Mouse (Mus musculus) CH12.LX (cell line): ENCODE measurements around the gene Rhob. TPM values are rescaled to one million over a fixed set of nuclear protein-coding genes. Genes with fewer than 3 reads are reported as not detected.
A peak's percentile ranks its signal among the peaks of the same experiment; 100 is the strongest.

Experiments used
- DNase-seq: peaks from one replicate; pipeline ENCODE4 v3.0.0-alpha.2; 2013; ENCODE audit errors: extremely low read depth
- H3K27ac ChIP-seq: 2 replicates; pipeline ENCODE4 v1.5.1; 2012; ENCODE audit warnings: low read depth, mild to moderate bottlenecking, control low read depth, moderate library complexity; ENCODE audit not compliant: insufficient read depth
- H3K27me3 ChIP-seq: replicated peaks from 2 replicates; pipeline ENCODE3; 2012; ENCODE audit warnings: inconsistent platforms
- H3K36me3 ChIP-seq, 2 experiments: replicated peaks in 1 of 2; 2 replicates each; pipeline versions ENCODE3 to v1.6.1; 2012; ENCODE audit warnings: inconsistent platforms in 1 of 2, low read length in 1 of 2, mild to moderate bottlenecking in 1 of 2, mixed read lengths in 1 of 2, moderate library complexity in 1 of 2; ENCODE audit not compliant: control insufficient read depth in 1 of 2, insufficient read depth in 1 of 2
- H3K4me1 ChIP-seq, 2 experiments: 2 replicates each; pipeline ENCODE4 v1.6.1; 2012; ENCODE audit warnings: inconsistent platforms in 1 of 2, moderate library complexity in 1 of 2; ENCODE audit not compliant: insufficient read depth in 2 of 2, control insufficient read depth in 1 of 2
- H3K4me2 ChIP-seq: 2 replicates; pipeline ENCODE4 v1.6.1; 2012; ENCODE audit warnings: low read depth, mild to moderate bottlenecking, control low read depth; ENCODE audit not compliant: poor library complexity, insufficient read depth, severe bottlenecking
- H3K4me3 ChIP-seq, 3 experiments: fragments of 150-350 bp in 1 of 3; sonication (generic) in 1 of 3; replicated peaks in 1 of 3; 2 replicates each; pipeline versions ENCODE3 to v1.5.1; 2011 to 2012; ENCODE audit warnings: low read depth in 2 of 3, low read length in 2 of 3, mild to moderate bottlenecking in 2 of 3, moderate library complexity in 2 of 3, control low read depth in 1 of 3, improper control_type of control experiment in 1 of 3, inconsistent platforms in 1 of 3, mixed read lengths in 1 of 3; ENCODE audit not compliant: poor library complexity in 1 of 3
- H3K79me2 ChIP-seq: replicated peaks from 2 replicates; pipeline ENCODE4 v1.6.1; 2012; ENCODE audit warnings: mild to moderate bottlenecking, moderate library complexity; ENCODE audit not compliant: control insufficient read depth, poor library complexity, insufficient read depth, severe bottlenecking; ENCODE audit errors: extremely low read depth
- H3K9ac ChIP-seq: 2 replicates; pipeline ENCODE4 v1.6.1; 2012; ENCODE audit warnings: low read depth, mild to moderate bottlenecking, control low read depth, moderate library complexity; ENCODE audit not compliant: insufficient read depth
- H3K9me3 ChIP-seq: replicated peaks from 2 replicates; pipeline ENCODE3; 2012; ENCODE audit warnings: low read length, inconsistent platforms, mixed read lengths
- BHLHE40 ChIP-seq: IDR thresholded peaks from 2 replicates; pipeline ENCODE4 v1.6.1; 2011; ENCODE audit warnings: mild to moderate bottlenecking, low read depth, low read length, improper control_type of control experiment
- CHD1 ChIP-seq: IDR thresholded peaks from 2 replicates; pipeline ENCODE4 v1.6.1; 2012; ENCODE audit warnings: low read depth, low read length, improper control_type of control experiment, inconsistent platforms
- CHD2 ChIP-seq: IDR thresholded peaks from 2 replicates; pipeline ENCODE4 v1.6.1; 2011; ENCODE audit warnings: low read length, improper control_type of control experiment
- CTCF ChIP-seq, 2 experiments: IDR thresholded peaks in 1 of 2; conservative IDR thresholded peaks in 1 of 2; 2 replicates each; pipeline ENCODE4 v1.5.1; 2011 to 2012; ENCODE audit warnings: low read depth in 2 of 2, low read length in 2 of 2, improper control_type of control experiment in 1 of 2, inconsistent platforms in 1 of 2, mild to moderate bottlenecking in 1 of 2, moderate library complexity in 1 of 2
- E2F4 ChIP-seq: IDR thresholded peaks from 2 replicates; pipeline ENCODE4 v1.6.1; 2011; ENCODE audit warnings: low read depth, low read length, improper control_type of control experiment; ENCODE audit not compliant: insufficient replicate concordance
- ELF1 ChIP-seq: IDR thresholded peaks from 2 replicates; pipeline ENCODE4 v1.6.1; 2014; ENCODE audit warnings: low read depth, mild to moderate bottlenecking, inconsistent platforms, low read length, improper control_type of control experiment
- ETS1 ChIP-seq: conservative IDR thresholded peaks from 2 replicates; pipeline ENCODE4 v1.6.1; 2012; ENCODE audit warnings: low read depth, mild to moderate bottlenecking, inconsistent platforms, low read length, improper control_type of control experiment, moderate library complexity
- GABPA ChIP-seq: IDR thresholded peaks from 2 replicates; pipeline ENCODE4 v1.6.1; 2012; ENCODE audit warnings: low read depth, low read length, improper control_type of control experiment, inconsistent platforms; ENCODE audit not compliant: insufficient replicate concordance
- HCFC1 ChIP-seq: IDR thresholded peaks from 2 replicates; pipeline ENCODE4 v1.6.1; 2012; ENCODE audit warnings: low read depth, mild to moderate bottlenecking, inconsistent platforms, low read length, improper control_type of control experiment
- IRF4 ChIP-seq: IDR thresholded peaks from 2 replicates; pipeline ENCODE4 v1.6.1; 2014; ENCODE audit warnings: low read depth, mild to moderate bottlenecking, inconsistent platforms, low read length, improper control_type of control experiment
- JUND ChIP-seq: conservative IDR thresholded peaks from 2 replicates; pipeline ENCODE4 v1.6.1; 2011; ENCODE audit warnings: low read depth, low read length, improper control_type of control experiment
- KAT2A ChIP-seq: IDR thresholded peaks from 2 replicates; pipeline ENCODE4 v1.6.1; 2012; ENCODE audit warnings: low read length, improper control_type of control experiment, inconsistent platforms; ENCODE audit not compliant: insufficient replicate concordance
- MAFK ChIP-seq: IDR thresholded peaks from 2 replicates; pipeline ENCODE4 v1.6.1; 2011; ENCODE audit warnings: low read length, improper control_type of control experiment; ENCODE audit not compliant: insufficient replicate concordance
- MAX ChIP-seq: IDR thresholded peaks from 2 replicates; pipeline ENCODE4 v1.6.1; 2011; ENCODE audit warnings: low read length, improper control_type of control experiment
- MAZ ChIP-seq: IDR thresholded peaks from 2 replicates; pipeline ENCODE4 v1.6.1; 2012; ENCODE audit warnings: low read depth, mild to moderate bottlenecking, inconsistent platforms, low read length, improper control_type of control experiment, moderate library complexity
- MEF2A ChIP-seq: IDR thresholded peaks from 2 replicates; pipeline ENCODE4 v1.6.1; 2014; ENCODE audit warnings: low read depth, mild to moderate bottlenecking, inconsistent platforms, low read length, improper control_type of control experiment, borderline replicate concordance
- MXI1 ChIP-seq: IDR thresholded peaks from 2 replicates; pipeline ENCODE4 v1.6.1; 2011; ENCODE audit warnings: mild to moderate bottlenecking, low read depth, low read length, improper control_type of control experiment
- MYC ChIP-seq: IDR thresholded peaks from 2 replicates; pipeline ENCODE4 v1.6.1; 2011; ENCODE audit warnings: low read depth, mild to moderate bottlenecking, improper control_type of control experiment, low read length
- NELFE ChIP-seq: IDR thresholded peaks from 2 replicates; pipeline ENCODE4 v1.6.1; 2011; ENCODE audit warnings: low read depth, low read length, improper control_type of control experiment
- NRF1 ChIP-seq: IDR thresholded peaks from 2 replicates; pipeline ENCODE4 v1.6.1; 2014; ENCODE audit warnings: low read depth, mild to moderate bottlenecking, inconsistent platforms, low read length, improper control_type of control experiment, moderate library complexity
- POLR2A ChIP-seq: IDR thresholded peaks from 2 replicates; pipeline ENCODE4 v1.6.1; 2011; ENCODE audit warnings: low read depth, mild to moderate bottlenecking, improper control_type of control experiment, low read length
- POLR2AphosphoS2 ChIP-seq: IDR thresholded peaks from 2 replicates; pipeline ENCODE4 v1.6.1; 2011; ENCODE audit warnings: low read depth, low read length, improper control_type of control experiment
- RAD21 ChIP-seq: IDR thresholded peaks from 2 replicates; pipeline ENCODE4 v1.6.1; 2011; ENCODE audit warnings: low read depth, mild to moderate bottlenecking, low read length, improper control_type of control experiment, moderate library complexity
- SIN3A ChIP-seq: IDR thresholded peaks from 2 replicates; pipeline ENCODE4 v1.6.1; 2012; ENCODE audit warnings: low read length, improper control_type of control experiment, inconsistent platforms
- SMC3 ChIP-seq: IDR thresholded peaks from 2 replicates; pipeline ENCODE4 v1.6.1; 2011; ENCODE audit warnings: low read depth, low read length, improper control_type of control experiment
- TCF12 ChIP-seq: IDR thresholded peaks from 2 replicates; pipeline ENCODE4 v1.6.1; 2014; ENCODE audit warnings: low read depth, mild to moderate bottlenecking, inconsistent platforms, low read length, improper control_type of control experiment
- USF1 ChIP-seq: IDR thresholded peaks from 2 replicates; pipeline ENCODE4 v1.6.1; 2014; ENCODE audit warnings: low read depth, mild to moderate bottlenecking, inconsistent platforms, low read length, improper control_type of control experiment
- ZKSCAN1 ChIP-seq: IDR thresholded peaks from 2 replicates; pipeline ENCODE4 v1.6.1; 2012; ENCODE audit warnings: low read depth, inconsistent platforms, low read length, improper control_type of control experiment, borderline replicate concordance
- ZMIZ1 ChIP-seq: IDR thresholded peaks from 2 replicates; pipeline ENCODE4 v1.6.1; 2012; ENCODE audit warnings: low read depth, mild to moderate bottlenecking, inconsistent platforms, low read length, improper control_type of control experiment
- ZNF384 ChIP-seq: IDR thresholded peaks from 2 replicates; pipeline ENCODE4 v1.6.1; 2012; ENCODE audit warnings: low read depth, low read length, improper control_type of control experiment, inconsistent platforms
- dilution Hi-C: fragments of 300-500 bp; cut with MboI; formaldehyde crosslinking; loops from 2 replicates; pipeline ENCODE4 v1.14.3; 2020; ENCODE audit warnings: low sequenced_read_pairs; ENCODE audit not compliant: extremely low pct_unique_long_range_greater_than_20kb, extremely low pct_ligation_motif_present
- in situ Hi-C: fragments of 300-500 bp; cut with MboI; formaldehyde crosslinking; loops from 3 replicates; pipeline ENCODE4 v1.14.3; 2019; ENCODE audit warnings: low sequenced_read_pairs, low pct_ligation_motif_present, low pct_unique_long_range_greater_than_20kb, mixed read lengths
- polyA plus RNA-seq: library from polyadenylated mRNA; unstranded; fragments of >175 nt; gene quantifications from 2 replicates; pipeline ENCODE4 v1.2.1, GENCODE M21; 2012; ENCODE audit warnings: low read depth; ENCODE audit not compliant: insufficient read length
- total RNA-seq, 2 experiments: library from RNA; depleted of rRNA; stranded (reverse); fragments of 300-350 nt in 1 of 2; fragments of >200 nt in 1 of 2; gene quantifications; 2 replicates each; pipeline ENCODE4 v1.2.3; 2012 to 2014

Rhob gene
- total and polyA plus RNA-seq, 3 experiments, result 42.1 to 54.1 (median 52.9) TPM

DNA sequence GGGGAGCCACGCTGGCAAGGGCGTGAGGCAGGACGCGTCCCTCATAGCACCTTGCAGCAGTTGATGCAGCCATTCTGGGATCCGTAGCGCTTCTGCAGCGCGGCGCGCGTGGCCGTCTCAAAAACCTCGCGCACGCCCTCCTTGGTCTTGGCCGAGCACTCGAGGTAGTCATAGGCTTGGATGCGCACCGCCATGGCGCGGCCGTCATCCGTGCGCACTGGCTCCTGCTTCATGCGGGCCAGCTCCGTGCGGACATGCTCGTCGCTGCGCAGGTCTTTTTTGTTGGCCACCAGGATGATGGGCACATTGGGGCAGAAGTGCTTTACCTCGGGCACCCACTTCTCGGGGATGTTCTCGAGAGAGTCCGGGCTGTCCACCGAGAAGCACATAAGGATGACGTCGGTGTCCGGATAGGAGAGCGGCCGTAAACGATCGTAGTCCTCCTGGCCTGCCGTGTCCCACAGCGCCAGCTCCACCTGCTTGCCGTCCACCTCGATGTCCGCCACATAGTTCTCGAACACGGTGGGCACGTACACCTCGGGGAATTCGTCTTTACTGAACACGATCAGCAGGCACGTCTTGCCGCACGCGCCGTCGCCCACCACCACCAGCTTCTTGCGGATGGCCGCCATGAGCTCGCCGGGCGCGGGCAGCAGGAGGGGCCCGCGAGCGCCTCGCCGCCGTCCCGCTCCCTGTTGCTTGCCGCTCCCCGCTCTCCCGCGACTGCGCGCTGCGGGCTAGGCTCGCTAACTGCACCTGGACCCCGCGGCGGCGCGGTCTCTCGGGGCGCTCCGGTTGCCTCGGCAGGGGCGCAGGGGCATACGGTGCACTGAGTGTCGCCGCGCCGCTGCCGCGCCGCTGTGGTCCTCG lies 573 bp downstream of the Rhob start:
- Histone ChIP-seq H3K27ac (peak overlapping the region; percentile 91), H3K4me1 (peaks cover 4 to 36% of the 10 kb centered on the region in 2 experiments)
- peak; percentile 65 for DNase-seq

GRCm38 (mm10) chr12:8498591-8499000 lies 1.2 kb downstream of the Rhob start:
- TF ChIP-seq MYC (no peak), JUND (no peak), IRF4 (no peak), GABPA (no peak), ZNF384 (no peak), CTCF (conservative IDR thresholded peaks at IDR 0.05 in 1 of 2, IDR thresholded peaks at IDR 0.05 in 1 of 2; ENCODE audit: low read depth in 2 of 2, low read length in 2 of 2) (peak in 1 of 2 experiments; percentile 39; a peak in 1 of 4 replicates), ETS1 (no peak)
- TF ChIP-seq, all 38 proteins: peak for 1
- Histone ChIP-seq H3K36me3 (peaks cover 0 to 7% of the 10 kb centered on the region in 2 experiments), H3K79me2 (peaks cover 15% of the 10 kb centered on the region), H3K4me3 (peak overlapping the region; percentile 62 to 98 (median 76)), H3K27ac (peak overlapping the region; percentile 91), H3K4me2 (peak overlapping the region; percentile 64), H3K27me3 (no peaks in the 10 kb centered on the region), H3K9ac (peak overlapping the region; percentile 96), H3K9me3 (no peaks in the 10 kb centered on the region), H3K4me1 (peaks cover 4 to 36% of the 10 kb centered on the region in 2 experiments)
- peak; percentile 41 for DNase-seq
- in situ Hi-C loops, result no loop called here
- dilution Hi-C loops, result no loop called here

More for the DNA sequence above, 573 bp downstream of the Rhob start:
- Histone ChIP-seq H3K4me3 (peak overlapping the region; percentile 62 to 98 (median 76)), H3K4me2 (peak overlapping the region; percentile 64; the same call in 1 of the 2 replicates), H3K79me2 (peaks cover 15% of the 10 kb centered on the region), H3K9ac (peak overlapping the region; percentile 96), H3K36me3 (peaks cover 0 to 7% of the 10 kb centered on the region in 2 experiments), H3K9me3 (no peaks in the 10 kb centered on the region), H3K27me3 (no peaks in the 10 kb centered on the region)
- dilution Hi-C loops (no loop called here), in situ Hi-C loops (no loop called here)
- TF ChIP-seq MYC (no peak), MAFK (no peak), GABPA (no peak), TCF12 (no peak), ELF1 (0 out of 2 replicates have a peak, but pooled peaks have one; percentile 3), MAZ (no peak), JUND (no peak), POLR2A (peak; percentile 48), USF1 (no peak), NRF1 (peak; percentile 59), CHD1 (no peak; the same call in 1 of the 2 replicates), CHD2 (peak; percentile 79), E2F4 (no peak), KAT2A (0 out of 2 replicates have a peak, but pooled peaks have one; percentile 11), SIN3A (peak; percentile 0; the same call in 1 of the 2 replicates), BHLHE40 (peak; percentile 26; the same call in 1 of the 2 replicates), NELFE (no peak), MAX (no peak; the same call in 1 of the 2 replicates), HCFC1 (peak; percentile 27; the same call in 1 of the 2 replicates), SMC3 (no peak), MXI1 (no peak; the same call in 1 of the 2 replicates), ZNF384 (no peak), MEF2A (no peak), ZKSCAN1 (no peak), ETS1 (no peak), ZMIZ1 (no peak; the same call in 1 of the 2 replicates), RAD21 (no peak), POLR2AphosphoS2 (0 out of 2 replicates have a peak, but pooled peaks have one; percentile 13)
